Mouse (Mus musculus): ENCODE data around the gene Olfr1386. TPM values are rescaled to one million over a fixed set of nuclear protein-coding genes. Genes with fewer than 3 reads are reported as not detected.
"Not testable (repeated sequence)": the region's sequence is repeated elsewhere in the genome, so short reads cannot be mapped to it uniquely, and the experiment has no call there.

Olfr1386 gene
- not detected for polyA plus RNA-seq (2017; shearing (Covaris generic))

DNA sequence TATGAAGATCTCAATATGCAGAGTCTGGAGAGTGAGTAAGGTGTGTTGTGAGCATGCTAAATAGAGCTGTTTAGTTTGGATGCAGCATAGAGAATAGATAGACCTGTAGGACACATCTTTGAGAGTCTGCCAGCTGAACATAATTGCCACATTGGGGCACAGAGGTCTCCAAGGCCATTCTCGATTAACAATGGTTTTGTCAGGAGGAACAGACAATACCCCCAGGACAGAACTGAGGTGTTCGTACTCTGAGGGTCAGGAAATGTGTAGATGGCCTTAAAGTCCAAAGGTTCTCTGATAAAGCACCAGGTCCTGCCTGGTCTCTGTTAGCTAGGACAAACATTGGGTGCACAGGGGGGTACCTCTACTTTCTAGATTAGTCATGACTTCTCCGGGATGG is at the start of gene Olfr1386:
Gene Olfr1386 (plus strand): TSS at position 301 of the 400 bp plus-strand sequence.
- not testable (repeated sequence) for ATAC-seq

DNA sequence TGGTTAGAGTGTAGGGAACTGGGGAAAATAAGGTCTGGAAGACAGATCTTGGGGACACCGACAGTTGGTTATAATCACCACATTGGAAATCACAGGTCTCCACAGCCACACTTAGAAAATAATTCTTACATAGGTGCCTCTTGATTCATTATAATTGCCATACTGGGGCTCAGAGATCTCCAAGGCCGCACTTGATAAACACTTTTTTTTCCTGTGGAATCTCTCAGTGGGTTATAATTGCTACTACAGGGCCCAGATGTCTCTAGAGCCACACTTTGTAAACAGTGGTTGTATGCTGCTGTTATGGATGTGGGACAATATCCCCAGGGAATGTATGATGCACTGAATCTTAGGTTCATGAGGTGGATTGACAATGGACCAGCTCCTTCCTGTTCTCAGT is 42.1 kb upstream of the Olfr1386 start, which contains the start of gene Olfr1389:
Gene Olfr1389 (plus strand): TSS at position 301 of the 400 bp plus-strand sequence.
- no peak for ATAC-seq

DNA sequence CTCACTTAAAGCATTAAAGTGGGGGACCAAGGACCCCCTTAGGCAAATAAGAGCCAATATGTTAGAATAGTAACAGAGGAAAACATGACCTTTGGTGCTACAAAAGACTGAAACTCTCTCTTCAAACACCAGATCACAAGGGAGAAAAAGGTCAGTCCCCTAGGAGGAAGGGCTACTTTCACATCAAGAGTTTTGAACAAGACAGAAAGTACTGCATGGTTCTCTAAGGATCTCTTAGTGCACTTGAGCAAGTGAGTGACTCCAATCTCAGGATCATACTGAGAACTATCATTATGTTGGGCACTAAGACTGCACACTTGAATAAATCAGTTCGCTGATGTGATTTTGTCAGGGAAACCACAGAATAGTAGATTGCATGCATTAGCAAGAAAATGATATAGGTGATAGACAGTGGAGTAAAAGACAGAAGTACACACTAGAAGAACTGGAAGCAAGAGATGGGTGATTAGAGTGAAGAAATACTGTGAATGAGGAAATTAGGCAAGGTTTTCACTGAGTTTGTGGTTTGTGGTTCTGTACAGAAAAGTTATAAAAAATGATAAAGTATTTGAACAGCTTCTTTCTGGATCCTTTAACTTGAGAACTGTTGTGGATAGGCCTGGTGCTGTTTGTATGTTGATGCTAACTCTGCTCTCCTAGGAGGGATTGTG is 39.5 kb upstream of the Olfr1386 start:
- ATAC-seq: no peak

DNA sequence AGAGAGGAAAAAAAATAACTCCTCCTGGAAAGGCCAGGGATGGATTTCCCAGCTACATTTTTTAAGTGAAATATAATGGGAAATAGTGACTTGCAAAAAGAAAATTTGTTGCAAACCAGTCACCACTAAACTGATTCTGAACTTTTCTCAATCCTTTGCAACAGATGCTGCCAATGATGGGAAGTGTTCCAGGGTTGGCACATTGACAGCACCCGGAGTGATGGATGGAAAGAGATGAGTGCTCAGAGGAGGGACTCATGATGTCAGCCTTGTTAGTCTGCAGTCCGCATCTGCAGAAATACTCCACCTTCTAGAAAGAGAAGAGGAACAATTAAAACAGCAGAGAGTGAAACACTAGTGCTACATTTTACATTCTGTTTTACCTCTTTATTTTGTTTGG is 35.2 kb upstream of the Olfr1386 start:
- no peak for ATAC-seq

DNA sequence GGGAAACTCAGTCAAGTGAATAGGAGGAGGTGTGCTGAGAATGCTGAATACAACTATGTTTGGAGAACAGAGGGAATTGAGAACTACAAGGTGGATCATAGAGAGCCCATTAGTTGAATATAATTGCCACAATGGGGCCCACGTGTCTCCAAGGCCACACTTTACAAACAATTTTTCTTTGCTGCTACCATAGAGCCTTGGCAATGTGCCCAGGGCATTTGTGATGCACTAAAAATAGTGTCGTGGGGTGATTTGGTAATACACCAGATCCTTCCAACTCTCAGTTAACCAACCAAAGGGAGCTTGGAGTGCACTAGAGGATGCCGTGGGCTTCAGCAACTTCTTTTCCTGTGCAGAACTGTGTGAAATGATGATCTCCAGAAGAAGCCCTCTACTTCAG is 28.4 kb upstream of the Olfr1386 start, which contains the start of gene Olfr1388:
Gene Olfr1388 (plus strand): TSS at position 214 of the 400 bp plus-strand sequence.
- ATAC-seq: no peak

DNA sequence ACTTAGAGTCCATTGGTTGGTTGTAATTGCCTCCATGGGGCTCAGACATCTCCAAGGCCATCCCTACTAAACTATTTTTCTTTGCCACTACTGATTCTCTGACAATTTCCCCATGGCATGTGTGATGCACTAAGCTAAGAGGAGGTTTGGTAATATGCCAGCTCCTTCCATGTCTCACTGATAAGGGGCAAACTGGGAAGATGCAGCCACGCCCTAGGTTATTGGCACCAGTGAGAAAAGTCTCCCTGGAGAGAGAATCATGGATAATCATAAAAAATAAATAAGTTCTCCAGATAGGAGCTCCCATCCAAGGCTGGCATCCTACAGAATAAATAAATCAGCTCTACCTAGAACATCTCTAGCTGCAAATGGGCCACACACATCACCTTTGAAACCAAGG is 9.8 kb upstream of the Olfr1386 start, which contains the start of gene Olfr1387:
Gene Olfr1387 (plus strand): TSS at position 301 of the 400 bp plus-strand sequence.
- no peak for ATAC-seq

DNA sequence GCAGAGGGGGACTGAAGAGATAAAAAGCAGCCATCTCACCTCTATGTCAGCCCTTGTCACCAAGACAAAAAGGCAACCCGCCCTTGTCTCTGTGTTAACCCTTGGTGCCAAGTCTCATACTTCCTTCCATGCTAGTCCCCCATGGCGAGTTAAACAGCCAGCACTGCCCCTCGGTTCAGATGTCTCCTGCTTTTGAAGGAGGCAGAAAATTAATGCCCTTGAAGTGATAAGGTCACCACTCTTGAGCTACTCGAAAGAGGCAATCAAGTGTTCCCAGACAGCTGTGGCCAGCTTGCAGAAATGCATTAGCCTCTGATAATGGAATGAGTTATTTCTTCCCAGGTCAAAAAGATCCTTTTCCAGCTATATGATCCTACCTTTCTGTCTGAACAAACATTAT is 21.1 kb downstream of the Olfr1386 start:
- ATAC-seq: no peak

DNA sequence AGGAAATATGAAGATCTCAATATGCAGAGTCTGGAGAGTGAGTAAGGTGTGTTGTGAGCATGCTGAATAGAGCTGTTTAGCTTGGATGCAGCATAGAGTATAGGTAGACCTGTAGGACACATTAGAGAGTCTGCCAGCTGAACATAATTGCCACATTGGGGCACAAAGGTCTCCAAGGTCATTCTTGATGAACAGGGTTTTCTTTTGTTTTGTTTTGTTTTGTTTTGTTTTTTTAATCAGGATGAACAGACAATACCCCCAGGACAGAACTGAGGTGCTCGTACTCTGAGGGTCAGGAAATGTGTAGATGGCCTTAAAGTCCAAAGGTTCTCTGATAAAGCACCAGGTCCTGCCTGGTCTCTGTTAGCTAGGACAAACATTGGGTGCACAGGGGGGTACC is 23.9 kb downstream of the Olfr1386 start, which contains the start of gene Olfr1385:
Gene Olfr1385 (plus strand): TSS at position 301 of the 400 bp plus-strand sequence.
- not testable (repeated sequence) for ATAC-seq

DNA sequence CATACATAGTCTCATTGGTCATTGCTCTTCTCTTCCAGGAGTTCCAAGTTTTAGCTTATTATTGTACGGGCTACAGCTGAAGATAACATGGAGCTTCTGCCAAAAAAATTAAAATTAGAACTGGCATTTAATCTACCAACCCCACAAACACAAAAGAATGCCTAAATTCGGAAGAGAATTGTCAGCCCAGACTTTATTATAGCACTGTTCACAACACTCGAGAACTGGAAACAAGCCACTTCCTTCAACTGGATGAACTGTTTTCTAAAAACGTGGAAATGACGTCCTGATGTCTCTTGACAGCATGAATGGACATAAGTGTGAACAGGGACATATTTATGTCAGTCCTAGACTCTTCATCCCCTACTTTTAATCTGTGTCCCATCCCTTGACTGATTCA is 53.2 kb downstream of the Olfr1386 start:
- no peak for ATAC-seq

DNA sequence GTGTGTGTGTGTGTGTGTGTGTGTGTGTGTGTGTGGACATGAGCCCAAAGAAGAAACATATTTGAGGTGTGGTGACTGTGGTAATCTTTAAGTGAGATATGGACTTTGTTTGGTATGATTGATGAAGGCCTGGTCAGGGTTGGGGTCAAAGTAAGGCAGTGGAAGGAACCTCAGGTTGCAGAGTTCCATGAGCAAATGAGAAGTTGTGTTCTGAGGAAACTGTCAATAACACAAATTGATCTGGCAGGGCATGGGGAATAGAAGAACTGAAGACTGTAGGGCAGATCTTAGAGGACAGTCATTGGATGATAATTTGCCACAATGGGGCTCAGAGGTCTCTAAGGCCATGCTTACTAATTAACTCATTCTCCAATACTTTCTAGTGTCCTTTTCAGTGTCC is 54.5 kb downstream of the Olfr1386 start, which contains the start of gene Olfr1383:
Gene Olfr1383 (plus strand): TSS at position 301 of the 400 bp plus-strand sequence.
- no peak for ATAC-seq

Other genes with a start within 250 kb of the Olfr1386 start
- 100 to 1,000 TPM in 1 of 2 experiments, 10 to 100 TPM in 1; 70.9 to 106 TPM for gene Mgat1, start 220.9 kb upstream of the Olfr1386 start, polyA plus RNA-seq (2017; shearing (Covaris generic))
- under 1 TPM in 1 of 2 experiments, not detected in 1; 0.28 TPM for gene Olfr1393, start 186.7 kb upstream of the Olfr1386 start, polyA plus RNA-seq (2017; shearing (Covaris generic))
- gene Olfr1392, start 179.8 kb upstream of the Olfr1386 start, polyA plus RNA-seq (2017; shearing (Covaris generic)): not detected
- not detected for gene Olfr10, start 160.3 kb upstream of the Olfr1386 start, polyA plus RNA-seq (2017; shearing (Covaris generic))
- gene Olfr1391, start 142.3 kb upstream of the Olfr1386 start, polyA plus RNA-seq (2017; shearing (Covaris generic)): not detected
- gene Olfr1390, start 129.9 kb upstream of the Olfr1386 start, polyA plus RNA-seq (2017; shearing (Covaris generic)): not detected
- not detected for gene Olfr1389, start 42.0 kb upstream of the Olfr1386 start, polyA plus RNA-seq (2017; shearing (Covaris generic))
- not detected for gene Olfr1388, start 28.4 kb upstream of the Olfr1386 start, polyA plus RNA-seq (2017; shearing (Covaris generic))
- gene Olfr1387, start 9.7 kb upstream of the Olfr1386 start, polyA plus RNA-seq (2017; shearing (Covaris generic)): not detected
- gene Olfr1385, start 24.0 kb downstream of the Olfr1386 start, polyA plus RNA-seq (2017; shearing (Covaris generic)): not detected
- not detected for gene Olfr1384, start 41.7 kb downstream of the Olfr1386 start, polyA plus RNA-seq (2017; shearing (Covaris generic))
- not detected for gene Olfr1383, start 54.6 kb downstream of the Olfr1386 start, polyA plus RNA-seq (2017; shearing (Covaris generic))
- not detected for gene Olfr1382, start 63.2 kb downstream of the Olfr1386 start, polyA plus RNA-seq (2017; shearing (Covaris generic))
- under 1 TPM in 1 of 2 experiments, not detected in 1; 0.08 TPM for gene Olfr1381, start 78.4 kb downstream of the Olfr1386 start, polyA plus RNA-seq (2017; shearing (Covaris generic))
- not detected for gene Olfr1380, start 91.8 kb downstream of the Olfr1386 start, polyA plus RNA-seq (2017; shearing (Covaris generic))
- not detected for gene Flt4, start 144.2 kb downstream of the Olfr1386 start, polyA plus RNA-seq (2017; shearing (Covaris generic))
- gene Scgb3a1, start 198.6 kb downstream of the Olfr1386 start, polyA plus RNA-seq (2017; shearing (Covaris generic)): under 1 TPM in 1 of 2 experiments, not detected in 1; 0.56 TPM
- 10 to 100 TPM; 19.6 to 30.0 TPM for gene Cnot6, start 247.7 kb downstream of the Olfr1386 start, polyA plus RNA-seq (2017; shearing (Covaris generic))

Data from CD4-positive, CD25-positive, alpha-beta regulatory T cell, adult 4 months (primary cell).